Mouse (Mus musculus) heart, postnatal 25 days (tissue): ENCODE results near the gene Atp5f1. TPM values are rescaled to one million over a fixed set of nuclear protein-coding genes. Genes with fewer than 3 reads are reported as not detected.
A peak's percentile ranks its signal among the peaks of the same experiment; 100 is the strongest.

ENCODE experiments used
- DNase-seq: peaks from one replicate; pipeline ENCODE4 v3.0.0; 2022; ENCODE audit warnings: low spot score
- intact Hi-C: fragments of 180-260 bp; cut with DNase I; formaldehyde crosslinking; loops from one replicate; pipeline ENCODE4 v1.15.1; 2025
- total RNA-seq, 2 experiments: library from RNA; stranded (reverse); gene quantifications; 2 replicates each; pipeline ENCODE4 v1.2.3; 2021

Gene Atp5f1
- total RNA-seq, 2 experiments from 2014 or later = 1,206 to 1,242 TPM

DNA sequence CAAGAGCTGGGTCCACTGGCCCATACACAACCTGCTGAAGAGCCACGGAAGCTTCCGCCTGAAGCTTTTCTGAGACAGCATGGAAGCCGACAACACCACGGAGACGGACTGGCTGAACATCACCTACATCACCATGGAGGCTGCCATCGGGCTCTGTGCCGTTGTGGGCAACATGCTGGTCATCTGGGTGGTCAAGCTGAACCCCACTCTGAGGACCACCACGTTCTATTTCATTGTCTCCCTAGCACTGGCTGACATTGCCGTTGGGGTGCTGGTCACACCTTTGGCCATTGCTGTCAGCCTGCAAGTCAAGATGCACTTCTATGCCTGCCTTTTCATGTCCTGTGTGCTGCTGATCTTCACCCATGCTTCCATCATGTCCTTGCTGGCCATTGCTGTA lies 55.2 kb downstream of the Atp5f1 start:
- DNase-seq = no peak
- intact Hi-C loops = no loop called here

DNA sequence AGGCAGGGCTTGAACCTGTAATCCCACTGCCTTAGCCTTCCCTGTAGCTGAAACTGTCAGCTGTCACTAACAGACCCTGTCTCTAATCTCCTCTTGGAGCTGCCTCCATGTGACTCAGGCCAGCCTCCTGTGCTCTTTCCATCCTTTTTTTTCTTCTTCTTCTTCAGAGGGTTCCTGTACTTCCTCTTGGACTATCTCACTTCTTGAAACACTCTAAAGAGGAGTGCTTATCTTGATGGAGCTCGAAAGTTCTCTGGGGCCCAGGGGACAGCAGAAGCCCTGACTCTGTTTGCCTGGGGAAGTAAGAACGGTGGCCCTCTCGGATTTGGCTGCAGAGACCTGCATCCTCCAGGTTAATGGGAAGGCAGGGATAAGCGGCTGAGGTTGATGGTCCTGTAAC lies 55.7 kb downstream of the Atp5f1 start:
- DNase-seq = no peak
- intact Hi-C loops = no loop called here

- intact Hi-C loops = no loop called here
- no peak for DNase-seq
Measured at GRCm38 (mm10) chr3:105901468-105901867, 58.4 kb downstream of the Atp5f1 start.

DNA sequence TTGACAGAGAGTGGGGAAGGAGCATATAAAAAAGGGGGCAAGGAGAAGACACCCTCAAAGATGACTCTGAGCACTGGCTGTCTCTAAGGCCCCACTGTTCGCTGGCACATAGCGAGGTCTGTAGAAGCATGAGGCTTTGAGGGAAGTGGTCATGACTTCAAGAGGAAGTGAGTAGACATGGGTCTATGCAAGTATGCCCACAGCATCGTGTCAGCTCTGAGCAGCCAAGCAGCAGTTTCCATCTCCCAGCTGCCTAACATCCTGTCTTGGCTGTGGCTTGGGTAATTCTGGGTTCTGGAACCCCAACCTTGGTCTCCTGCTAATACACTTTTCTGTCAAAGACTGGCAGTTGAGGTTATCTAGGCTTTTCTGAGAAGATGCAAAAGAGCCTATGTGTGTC lies 59.2 kb downstream of the Atp5f1 start:
- DNase-seq = no peak
- intact Hi-C loops = loop anchor here (1.0 kb wide), 1 partner anchor 226 kb away; no protein-coding TSS in a partner anchor

DNA sequence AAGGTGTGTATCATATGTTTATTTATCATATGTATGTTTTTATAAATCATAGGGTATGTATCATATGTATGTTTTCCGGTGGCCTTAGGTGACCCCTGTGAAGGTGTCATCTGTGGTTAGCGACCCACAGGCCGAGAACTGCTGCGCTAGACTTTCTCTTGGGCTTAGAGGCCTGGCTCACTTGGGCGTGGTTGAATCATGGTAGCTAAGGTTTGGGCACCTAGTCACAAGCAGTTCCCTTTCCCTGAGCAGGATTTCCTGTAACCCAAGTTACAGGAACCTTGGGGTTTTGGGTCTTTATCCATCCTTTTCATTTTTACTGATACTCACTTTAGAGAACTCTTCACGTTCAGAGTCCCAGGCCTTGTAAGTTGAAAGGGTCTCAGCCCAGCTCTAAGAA lies 59.6 kb downstream of the Atp5f1 start:
- intact Hi-C loops = loop anchor here (1.0 kb wide), 1 partner anchor 226 kb away; no protein-coding TSS in a partner anchor

DNA sequence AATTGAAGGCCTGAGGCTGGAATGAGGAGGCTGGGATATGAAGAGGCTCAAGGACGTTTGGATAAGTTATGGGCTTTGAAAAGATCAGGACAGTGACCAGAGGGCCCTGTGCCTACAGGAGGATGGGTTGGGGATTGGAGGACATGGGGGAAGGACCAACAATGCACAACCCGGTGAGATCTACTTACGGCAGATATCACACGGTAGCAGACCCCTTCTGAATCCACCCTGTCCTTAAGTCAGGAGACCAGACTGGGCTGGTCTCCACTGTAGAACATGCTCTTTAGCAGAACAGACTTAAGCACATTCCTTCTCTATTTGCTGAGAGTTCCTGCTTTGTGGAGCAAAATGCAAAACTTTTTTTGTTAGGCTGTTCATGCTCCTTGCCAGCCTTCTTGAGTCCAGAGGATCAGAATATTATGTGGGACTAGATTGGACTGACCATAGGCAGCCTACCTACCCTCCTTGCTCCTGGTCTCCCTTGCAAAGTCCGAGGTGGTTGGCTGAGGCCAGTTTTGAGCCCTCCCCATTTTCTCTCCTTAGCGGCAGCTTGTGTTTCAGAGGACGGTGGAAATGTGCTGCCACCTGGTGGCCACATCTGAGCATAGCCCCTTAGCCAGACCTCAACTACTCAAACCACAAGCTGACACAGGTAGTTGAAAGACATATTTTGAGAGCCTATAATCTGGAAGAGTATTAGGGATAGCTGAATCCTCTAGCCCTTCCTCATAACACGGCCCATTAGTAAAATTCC lies 60.3 kb downstream of the Atp5f1 start:
- DNase-seq = peak; percentile 60
- intact Hi-C loops = loop anchor here (1.0 to 5.0 kb wide), 3 partner anchors 173 to 225 kb away; partner anchors contain the start of gene Ddx20

More for the DNA sequence above, 59.6 kb downstream of the Atp5f1 start:
- DNase-seq = no peak

DNA sequence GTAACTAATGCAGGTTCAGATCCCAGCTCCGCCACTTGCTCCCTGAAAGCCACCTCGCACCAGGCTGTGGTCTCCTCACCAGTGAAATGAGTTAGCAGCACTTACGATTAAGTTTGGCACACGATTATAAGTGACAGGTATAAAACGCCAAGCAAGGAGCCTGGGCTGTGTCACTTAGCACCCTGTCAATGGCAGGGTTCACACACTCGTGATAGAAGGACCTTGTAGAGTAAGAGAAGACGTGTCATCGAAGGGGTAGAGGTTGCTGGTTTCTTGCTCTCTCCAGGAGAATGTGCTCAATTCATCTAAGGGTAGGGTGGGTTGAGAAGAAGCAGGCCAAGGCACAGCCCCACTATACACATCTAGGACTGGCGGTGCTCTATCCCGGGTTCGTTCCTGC lies 61.0 kb downstream of the Atp5f1 start:
- no peak for DNase-seq
- intact Hi-C loops = loop anchor here (2.0 to 5.0 kb wide), 2 partner anchors 172 to 212 kb away; partner anchors contain the start of gene Ddx20

DNA sequence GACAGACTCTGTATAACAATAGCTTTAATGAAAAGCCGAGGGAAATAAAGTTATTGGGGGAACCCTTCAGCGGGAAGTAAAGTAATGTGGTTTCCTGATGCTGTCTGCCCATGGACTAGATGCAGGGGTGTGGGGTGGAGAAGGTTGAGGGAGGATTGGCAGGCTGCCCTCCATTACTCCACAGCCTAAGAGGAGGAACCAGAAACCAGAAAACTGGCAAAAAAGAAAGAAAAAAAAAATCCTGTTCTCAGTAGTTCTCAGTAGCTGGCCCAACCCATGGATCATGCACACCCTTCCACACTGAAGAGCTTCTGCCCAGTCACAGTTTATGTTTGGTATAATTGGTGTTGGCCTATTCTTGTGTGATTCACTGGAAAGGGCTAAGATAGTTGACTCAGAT lies 61.6 kb downstream of the Atp5f1 start:
- DNase-seq = peak; percentile 31
- intact Hi-C loops = loop anchor here (2.0 to 5.0 kb wide), 2 partner anchors 172 to 211 kb away; partner anchors contain the start of gene Ddx20

- intact Hi-C loops = loop anchor here (2.0 to 5.0 kb wide), 2 partner anchors 126 to 210 kb away; partner anchors contain the start of gene Ddx20
- no peak for DNase-seq
Measured at GRCm38 (mm10) chr3:105896811-105897210, 63.1 kb downstream of the Atp5f1 start.

GRCm38 (mm10) chr3:105894601-105895592 lies 65.0 kb downstream of the Atp5f1 start:
- intact Hi-C loops = loop anchor here (5.0 kb wide), 1 partner anchor 208 kb away; the partner anchor contains the start of gene Ddx20
- DNase-seq = peak; percentile 89

GRCm38 (mm10) chr3:105893941-105894391 lies 65.9 kb downstream of the Atp5f1 start:
- peak; percentile 75 for DNase-seq
- intact Hi-C loops = loop anchor here (2.0 kb wide), 1 partner anchor 69 kb away; no protein-coding TSS in a partner anchor

Other genes starting within 250 kb of the Atp5f1 start
- 100 to 1,000 TPM; 103 to 105 TPM for gene Rap1a, start 158.8 kb downstream of the Atp5f1 start, total RNA-seq
- under 1 TPM; 0.21 to 0.25 TPM for gene Adora3, start 89.2 kb downstream of the Atp5f1 start, total RNA-seq
- not detected for gene Tmigd3, start 89.2 kb downstream of the Atp5f1 start, total RNA-seq
- under 1 TPM; 0.60 to 0.84 TPM for gene I830077J02Rik, start 27.4 kb downstream of the Atp5f1 start, total RNA-seq
- 10 to 100 TPM; 43.5 to 44.9 TPM for gene Wdr77, start 730 bp downstream of the Atp5f1 start, total RNA-seq
- gene Ovgp1, start 13.6 kb upstream of the Atp5f1 start, total RNA-seq = under 1 TPM; 0.17 to 0.29 TPM
- gene Pifo, start 54.5 kb upstream of the Atp5f1 start, total RNA-seq = not detected
- gene Chil5, start 72.7 kb upstream of the Atp5f1 start, total RNA-seq = not detected
- gene Chia1, start 153.1 kb upstream of the Atp5f1 start, total RNA-seq = not detected
- under 1 TPM in 1 of 2 experiments, not detected in 1; 0.22 TPM for gene Chil3, start 207.5 kb upstream of the Atp5f1 start, total RNA-seq